Mouse (Mus musculus): ENCODE results near the gene Stoml3.

DNA sequence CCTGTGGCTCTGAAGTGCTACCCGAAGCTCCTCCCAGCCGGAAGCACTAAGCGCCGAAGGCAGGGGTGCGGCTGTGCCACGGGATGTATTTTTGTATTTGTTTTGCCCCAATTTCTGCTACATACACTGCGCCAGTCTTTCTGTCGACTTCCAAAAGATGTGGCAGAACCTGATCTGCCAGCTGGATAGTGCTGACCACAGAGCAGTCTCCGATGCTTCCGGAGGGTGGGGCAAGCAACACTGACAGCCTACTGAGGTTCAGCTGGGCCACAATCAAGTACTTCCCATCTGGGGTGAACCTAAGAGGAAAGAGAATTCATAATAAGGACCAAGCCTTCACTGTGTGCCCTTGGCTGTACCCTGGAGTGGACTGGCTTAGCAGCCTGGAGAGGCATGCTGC lies 36.1 kb upstream of the Stoml3 start:
- no peak for TF ChIP-seq CTCF (IDR thresholded peaks at IDR 0.05; ENCODE audit: insufficient read depth, low read depth, low read length)
- TF ChIP-seq POLR2A (IDR thresholded peaks at IDR 0.05; ENCODE audit: insufficient read depth, low read depth, low read length): no peak

Data from olfactory bulb, adult 2 months (tissue).